Mouse (Mus musculus): Measurements from ENCODE around the gene Kcnn4.

DNA sequence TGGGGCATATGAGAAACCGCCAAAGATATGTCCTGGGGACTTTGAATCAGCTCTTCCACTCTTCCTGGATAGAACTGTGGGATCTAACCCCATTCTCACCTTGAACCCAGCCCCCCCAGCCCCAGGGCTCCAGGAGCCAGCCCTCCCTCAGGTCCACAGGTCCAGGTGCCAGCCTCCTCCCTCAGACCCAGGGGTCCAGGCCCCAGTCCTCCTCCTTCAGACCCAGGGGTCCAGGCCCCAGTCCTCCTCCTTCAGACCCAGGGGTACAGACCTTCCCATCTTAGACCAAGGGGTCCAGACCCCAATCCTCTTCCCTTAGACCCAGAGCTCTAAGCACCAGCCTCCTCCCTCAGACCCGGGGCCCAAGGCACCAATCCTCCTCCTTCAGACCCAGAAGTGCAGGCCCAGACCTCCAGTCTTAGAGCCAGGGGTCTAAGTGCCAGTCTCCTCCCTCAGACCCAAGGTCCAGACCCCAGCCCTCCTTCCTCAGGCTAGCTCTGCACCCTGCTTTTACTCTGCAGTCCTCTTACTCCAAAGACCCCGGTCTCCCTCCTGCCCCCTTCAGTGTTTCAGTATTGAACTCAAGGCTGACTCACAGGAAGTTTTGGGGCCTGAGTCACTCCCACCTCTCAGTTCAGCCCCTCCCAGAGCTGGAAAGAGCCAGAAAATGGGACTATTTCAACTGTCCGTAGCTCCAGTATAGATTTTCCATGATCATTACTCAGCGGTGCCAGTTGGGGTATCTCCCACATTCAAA, 4.6 kb upstream of the Kcnn4 start:
- TF ChIP-seq CTCF (IDR thresholded peaks at IDR 0.05 in 2 of 3, conservative IDR thresholded peaks at IDR 0.05 in 1 of 3; ENCODE audit: control insufficient read depth in 1 of 3, insufficient read depth in 1 of 3, low read depth in 2 of 3, low read length in 3 of 3, poor library complexity in 1 of 3, severe bottlenecking in 1 of 3) = no peak
- no peak for TF ChIP-seq POLR2A (IDR thresholded peaks at IDR 0.05; ENCODE audit: control insufficient read depth in 1 of 2, insufficient read depth in 1 of 2, low read depth in 1 of 2, low read length in 2 of 2, poor library complexity in 1 of 2)
- TF ChIP-seq TBP (IDR thresholded peaks at IDR 0.05; ENCODE audit: low read depth, low read length) = no peak
- TF ChIP-seq UBTF (IDR thresholded peaks at IDR 0.05; ENCODE audit: borderline replicate concordance, insufficient read depth, low read depth, low read length) = no peak
- TF ChIP-seq TAL1 (IDR thresholded peaks at IDR 0.05; ENCODE audit: low read length) = no peak
- TF ChIP-seq MYC (IDR thresholded peaks at IDR 0.05; ENCODE audit: low read depth, low read length) = no peak
- TF ChIP-seq USF1 (IDR thresholded peaks at IDR 0.05; ENCODE audit: low read depth, low read length) = no peak
- TF ChIP-seq ZC3H11A (IDR thresholded peaks at IDR 0.05; ENCODE audit: low read depth, low read length) = no peak
- TF ChIP-seq ZNF384 (IDR thresholded peaks at IDR 0.05; ENCODE audit: low read depth, low read length) = no peak
- no peak for TF ChIP-seq GATA1 (IDR thresholded peaks at IDR 0.05; ENCODE audit: low read depth, low read length)
- no peak for TF ChIP-seq KAT2A (conservative IDR thresholded peaks at IDR 0.05; ENCODE audit: low read depth, low read length)
- no peak for TF ChIP-seq NRF1 (IDR thresholded peaks at IDR 0.05; ENCODE audit: insufficient read depth, low read depth, low read length, poor library complexity, severe bottlenecking)
